Mouse (Mus musculus) liver, embryonic 11.5 days (tissue): ENCODE results near the gene Galntl6. TPM values are rescaled to one million over a fixed set of nuclear protein-coding genes. Genes with fewer than 3 reads are reported as not detected.

Source experiments
- ATAC-seq: fragments of 200-750 bp; cut with Nextera tagmentation; replicated peaks from 2 replicates; pipeline ENCODE4 v1.8.0; 2017; ENCODE audit warnings: moderate number of reproducible peaks, mild to moderate bottlenecking, moderate TSS enrichment, moderate library complexity; ENCODE audit not compliant: low FRiP score
- DNase-seq: peaks from one replicate; pipeline ENCODE4 v3.0.0-alpha.2; 2017; ENCODE audit warnings: low spot score
- H3K27ac ChIP-seq: fragments of 300-500 bp; sonication (generic); 2 replicates; pipeline ENCODE4 v1.5.1; 2014; ENCODE audit warnings: mild to moderate bottlenecking, low read depth, low read length, control low read depth
- H3K27me3 ChIP-seq: fragments of 300-500 bp; sonication (generic); replicated peaks from 2 replicates; pipeline ENCODE4 v1.6.1; 2014; ENCODE audit warnings: low read length, mixed read lengths; ENCODE audit not compliant: control insufficient read depth, insufficient read depth
- H3K36me3 ChIP-seq: fragments of 300-500 bp; sonication (generic); 2 replicates; pipeline ENCODE4 v1.6.1; 2014; ENCODE audit warnings: mild to moderate bottlenecking, low read length, moderate library complexity, mixed read lengths; ENCODE audit not compliant: control insufficient read depth, insufficient read depth
- H3K4me1 ChIP-seq: fragments of 300-500 bp; sonication (generic); replicated peaks from 2 replicates; pipeline ENCODE4 v1.6.1; 2014; ENCODE audit warnings: low read length, mixed read lengths; ENCODE audit not compliant: control insufficient read depth, insufficient read depth
- H3K4me2 ChIP-seq: fragments of 300-500 bp; sonication (generic); 2 replicates; pipeline ENCODE4 v1.6.1; 2014; ENCODE audit warnings: mild to moderate bottlenecking, control low read depth, moderate library complexity
- H3K4me3 ChIP-seq: fragments of 300-500 bp; sonication (generic); 2 replicates; pipeline ENCODE4 v1.5.1; 2014; ENCODE audit warnings: low read depth, low read length, control low read depth
- H3K9ac ChIP-seq: fragments of 300-500 bp; sonication (generic); 2 replicates; pipeline ENCODE4 v1.6.1; 2014; ENCODE audit warnings: low read depth, low read length, control low read depth
- H3K9me3 ChIP-seq: fragments of 300-500 bp; sonication (generic); 2 replicates; pipeline ENCODE4 v1.6.1; 2016; ENCODE audit warnings: low read length, inconsistent platforms, mixed read lengths; ENCODE audit not compliant: control insufficient read depth
- WGBS: fragments of 180-500 bp; shearing (Covaris S2); extraction: QIAGEN DNeasy Blood & Tissue Kit; methylation state at CpG from one replicate; pipeline ENCODE4 v1.1.7; 2014; 5-methylcytosine and 5-hydroxymethylcytosine counted together
- polyA plus RNA-seq: library from polyadenylated mRNA; unstranded; fragments of >200 nt; fragmentation: Nextera tagmentation; extraction: Ambion mirVana; gene quantifications from 2 replicates; pipeline ENCODE4 v1.2.1, GENCODE M21; 2014

Gene Galntl6
- polyA plus RNA-seq, 1 experiment from 2014 or later = 0.27 TPM

DNA sequence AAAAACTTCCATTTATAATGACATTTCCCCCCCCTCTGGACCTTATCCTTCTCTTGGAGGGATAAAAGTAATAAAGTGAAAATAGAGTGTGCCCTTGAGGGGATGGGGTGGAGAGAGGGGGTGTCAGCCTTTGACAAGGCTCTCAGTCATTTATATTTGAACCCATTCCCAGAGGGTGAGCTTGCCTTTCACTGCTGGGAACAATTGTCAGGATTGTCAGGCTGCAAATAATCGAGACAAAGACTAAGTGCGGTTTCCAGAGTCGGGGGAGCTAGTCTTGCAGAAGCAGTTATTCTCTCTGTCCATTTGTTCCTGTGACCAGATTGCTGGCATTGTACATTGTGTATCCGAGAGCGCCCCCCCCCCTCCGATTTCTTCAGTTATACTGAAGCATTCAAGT lies 988.9 kb downstream of the Galntl6 start:
- Histone ChIP-seq H3K36me3 (no peaks in the 10 kb centered on the region), H3K27ac (no peak overlapping the region), H3K9me3 (no peaks in the 10 kb centered on the region), H3K4me1 (no peaks in the 10 kb centered on the region), H3K27me3 (no peaks in the 10 kb centered on the region), H3K9ac (no peak overlapping the region), H3K4me3 (no peak overlapping the region), H3K4me2 (no peak overlapping the region)
- DNase-seq (no peak), ATAC-seq (no peak)
- WGBS = 77% methylated on average over 6 of the region's 6 CpGs

DNA sequence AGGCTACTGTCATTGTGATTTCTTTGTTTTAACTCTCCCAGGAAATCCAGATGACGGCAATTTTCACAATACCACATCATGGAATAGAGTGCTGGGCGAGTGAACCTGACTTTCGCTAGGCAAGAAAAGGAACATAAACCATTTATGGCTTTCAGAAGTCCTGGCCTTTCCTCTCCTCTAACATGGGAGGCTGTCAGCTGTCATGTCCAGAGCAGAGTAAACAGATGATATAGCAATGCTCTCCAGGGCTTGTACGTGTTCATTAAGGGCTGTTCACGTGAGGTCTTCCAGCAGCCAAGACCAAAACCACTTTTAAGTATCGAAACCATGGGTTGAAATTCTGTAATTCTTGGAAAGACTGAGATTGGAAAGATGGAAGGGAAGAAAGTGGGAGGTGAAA lies 989.3 kb downstream of the Galntl6 start:
- DNase-seq (no peak), ATAC-seq (no peak)
- Histone ChIP-seq H3K9ac (no peak overlapping the region), H3K9me3 (no peaks in the 10 kb centered on the region), H3K4me2 (no peak overlapping the region), H3K27ac (no peak overlapping the region), H3K27me3 (no peaks in the 10 kb centered on the region), H3K36me3 (no peaks in the 10 kb centered on the region), H3K4me1 (no peaks in the 10 kb centered on the region), H3K4me3 (no peak overlapping the region)
- WGBS = 74% methylated on average over 6 of the region's 6 CpGs

DNA sequence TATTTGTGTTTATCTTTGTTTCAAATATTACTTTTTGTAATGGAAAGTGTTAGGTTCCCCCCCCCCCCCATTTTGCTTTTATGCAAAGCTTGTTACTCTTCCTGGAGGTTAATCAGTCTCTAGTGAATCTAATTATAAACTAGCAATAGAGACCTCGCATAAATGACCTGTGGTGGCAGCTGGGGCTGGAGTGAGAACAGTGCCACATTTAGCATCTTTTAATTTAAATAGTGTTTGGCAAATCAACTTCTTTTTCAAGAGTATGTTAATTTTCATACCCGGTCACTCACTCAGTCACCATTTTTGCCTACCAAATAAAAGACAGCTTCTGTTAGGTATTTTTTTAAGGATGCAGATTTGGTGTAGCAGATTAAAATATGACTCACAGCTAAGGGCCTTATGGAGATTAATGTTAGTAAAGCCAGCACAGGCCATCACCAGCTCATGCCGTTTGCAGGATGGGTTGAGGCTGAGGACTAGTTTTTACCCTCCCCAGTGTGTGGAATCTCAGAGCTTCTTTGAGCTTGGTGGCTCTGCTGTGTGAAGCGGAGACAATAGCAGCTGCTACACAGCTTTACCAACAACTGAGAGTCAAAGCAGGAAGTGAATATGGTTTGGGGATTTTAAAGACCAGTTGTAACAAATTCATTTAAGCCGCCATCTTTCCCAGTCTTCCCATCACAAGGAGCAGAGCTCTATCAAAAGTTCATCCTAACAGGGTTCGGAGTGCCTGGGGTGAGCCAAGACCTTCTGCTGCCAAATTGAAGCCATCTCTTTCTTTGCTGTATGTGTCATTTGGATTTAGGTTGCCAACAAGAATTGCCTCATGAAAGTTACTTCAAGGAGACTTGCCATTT lies 990.0 kb downstream of the Galntl6 start:
- Histone ChIP-seq H3K36me3 (no peaks in the 10 kb centered on the region), H3K4me3 (no peak overlapping the region), H3K27ac (no peak overlapping the region), H3K4me2 (no peak overlapping the region), H3K4me1 (no peaks in the 10 kb centered on the region), H3K9me3 (no peaks in the 10 kb centered on the region), H3K27me3 (no peaks in the 10 kb centered on the region), H3K9ac (no peak overlapping the region)
- WGBS = 81% methylated on average over 6 of the region's 6 CpGs
- ATAC-seq (no peak), DNase-seq (no peak)

DNA sequence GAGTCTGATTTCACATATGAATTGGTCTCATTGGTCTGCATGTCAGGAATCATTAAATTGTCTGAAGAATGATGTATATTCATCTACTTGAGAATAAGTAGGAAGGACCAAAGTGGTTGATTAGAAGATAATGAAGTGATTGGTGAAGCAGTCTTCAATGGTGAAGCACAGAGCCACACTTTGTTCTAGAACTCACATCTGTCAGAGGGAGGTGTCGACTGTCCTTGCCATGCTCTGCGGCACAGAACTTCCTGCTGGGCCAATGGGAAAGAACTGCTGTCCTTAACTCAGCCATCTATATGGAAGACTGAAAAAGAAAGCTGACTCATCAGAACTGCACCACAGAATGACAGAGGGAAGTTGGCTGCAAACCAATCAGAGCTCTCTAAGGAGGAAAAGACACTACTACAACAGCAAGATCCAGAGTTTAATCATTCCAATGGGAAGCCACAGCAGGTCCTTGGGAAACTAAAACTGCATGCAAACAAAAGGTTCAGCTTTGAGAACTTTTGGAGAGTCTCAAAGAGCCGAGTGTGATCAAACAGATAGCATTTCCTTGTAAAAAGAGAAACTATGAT lies 992.0 kb downstream of the Galntl6 start:
- no peak overlapping the region for H3K27ac ChIP-seq
- no peak overlapping the region for H3K9ac ChIP-seq
- no peak for DNase-seq
- no peaks in the 10 kb centered on the region for H3K36me3 ChIP-seq
- no peaks in the 10 kb centered on the region for H3K4me1 ChIP-seq
- H3K9me3 ChIP-seq = no peaks in the 10 kb centered on the region
- ATAC-seq = no peak
- H3K4me3 ChIP-seq = no peak overlapping the region
- 72% methylated on average over 3 of the region's 3 CpGs for WGBS
- no peaks in the 10 kb centered on the region for H3K27me3 ChIP-seq
- H3K4me2 ChIP-seq = no peak overlapping the region

DNA sequence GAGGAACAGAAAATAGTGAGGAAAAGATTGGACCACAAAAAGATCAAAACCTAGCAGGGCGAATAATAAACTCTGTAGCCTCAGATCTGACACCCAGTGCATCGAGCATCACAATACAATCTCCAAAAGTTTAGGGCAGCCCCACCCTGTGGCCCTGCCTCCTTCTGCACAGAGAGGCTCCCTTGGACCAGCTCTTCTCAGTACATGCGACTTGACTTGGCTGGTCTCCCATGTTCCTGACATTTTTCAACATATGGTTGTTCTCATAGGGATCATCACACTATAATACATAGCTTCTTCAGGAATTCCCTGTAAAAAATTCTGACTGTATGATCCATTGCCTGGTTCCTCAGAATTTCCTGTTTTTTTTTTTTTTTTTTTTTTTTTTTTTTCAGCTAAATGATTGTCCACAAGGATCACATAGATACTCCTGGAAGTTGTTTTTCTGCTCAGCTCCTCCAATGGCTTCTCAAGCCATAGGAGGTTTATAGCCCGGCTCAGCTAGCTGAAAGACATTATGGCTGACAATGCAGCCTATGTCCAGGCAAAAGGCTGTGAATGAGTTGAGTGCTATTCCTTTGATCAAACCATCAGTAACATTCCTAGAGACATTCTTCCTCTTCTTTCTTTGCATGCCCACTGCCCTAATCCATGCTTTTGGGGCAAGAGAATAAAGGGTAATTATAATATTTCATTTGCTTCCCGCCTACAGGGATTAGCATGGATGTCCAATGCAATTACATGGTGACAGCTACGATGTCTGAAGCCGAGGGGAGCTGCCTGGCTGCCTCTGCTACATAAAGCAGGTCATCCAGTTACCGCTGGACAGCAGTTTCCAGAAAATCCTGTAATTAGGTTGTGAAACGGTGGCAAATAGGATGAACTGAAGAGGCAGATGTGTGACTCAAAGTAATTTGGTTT lies 993.5 kb downstream of the Galntl6 start:
- ATAC-seq = no peak
- Histone ChIP-seq H3K4me2 (no peak overlapping the region), H3K36me3 (no peaks in the 10 kb centered on the region), H3K27me3 (no peaks in the 10 kb centered on the region), H3K4me1 (no peaks in the 10 kb centered on the region), H3K9me3 (no peaks in the 10 kb centered on the region), H3K4me3 (no peak overlapping the region), H3K9ac (no peak overlapping the region), H3K27ac (no peak overlapping the region)
- no peak for DNase-seq
- WGBS = 73% methylated on average over 9 of the region's 9 CpGs

DNA sequence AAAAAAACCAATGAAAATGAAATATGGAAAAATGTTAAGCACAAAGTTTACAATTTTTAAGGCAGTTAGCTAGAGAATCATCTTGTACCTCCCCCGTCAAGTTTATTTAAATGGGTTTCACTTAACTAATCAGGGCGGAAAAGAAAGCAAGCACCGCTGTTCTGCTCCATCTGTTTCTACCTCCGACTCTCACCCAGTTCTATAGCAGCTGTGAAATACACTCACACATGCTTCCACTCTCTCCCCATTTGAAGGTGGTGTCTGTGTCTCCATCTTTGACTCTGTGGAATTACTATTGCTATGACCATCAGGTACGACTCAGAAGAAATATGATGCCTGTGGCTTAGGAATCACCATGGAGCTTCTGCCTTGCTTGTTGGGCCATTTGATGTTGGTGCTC lies 1019.1 kb downstream of the Galntl6 start:
- Histone ChIP-seq H3K27ac (no peak overlapping the region), H3K9ac (no peak overlapping the region), H3K4me3 (no peak overlapping the region), H3K4me2 (no peak overlapping the region), H3K36me3 (no peaks in the 10 kb centered on the region), H3K9me3 (no peaks in the 10 kb centered on the region), H3K27me3 (no peaks in the 10 kb centered on the region), H3K4me1 (no peaks in the 10 kb centered on the region)
- ATAC-seq (no peak), DNase-seq (no peak)
- WGBS = 89% methylated on average over 5 of the region's 5 CpGs

DNA sequence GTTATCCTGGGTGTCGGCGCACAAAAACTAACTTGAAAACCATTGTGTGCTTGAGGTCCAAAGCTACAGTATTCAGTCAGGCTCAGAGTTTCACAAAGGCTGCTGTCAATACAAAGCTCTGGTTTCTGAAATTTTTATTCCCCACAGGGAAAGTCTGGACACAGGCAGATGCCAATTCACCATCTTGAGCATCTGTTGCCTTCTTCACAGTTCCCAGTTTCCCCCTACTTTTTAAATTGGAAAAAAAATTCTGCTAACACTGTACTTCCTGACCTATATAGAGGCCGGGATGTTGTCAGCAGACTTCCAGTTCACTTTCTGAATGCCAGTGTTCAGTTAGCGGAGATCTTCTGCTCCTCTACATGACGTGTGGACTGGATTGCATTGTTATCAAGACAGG lies 1020.3 kb downstream of the Galntl6 start:
- no peak overlapping the region for H3K4me3 ChIP-seq
- no peak overlapping the region for H3K9ac ChIP-seq
- no peak for ATAC-seq
- H3K36me3 ChIP-seq = no peaks in the 10 kb centered on the region
- H3K27ac ChIP-seq = no peak overlapping the region
- no peaks in the 10 kb centered on the region for H3K4me1 ChIP-seq
- H3K27me3 ChIP-seq = no peaks in the 10 kb centered on the region
- 77% methylated on average over 5 of the region's 5 CpGs for WGBS
- DNase-seq = no peak
- H3K4me2 ChIP-seq = no peak overlapping the region
- no peaks in the 10 kb centered on the region; the same call in 1 of the 2 replicates for H3K9me3 ChIP-seq

DNA sequence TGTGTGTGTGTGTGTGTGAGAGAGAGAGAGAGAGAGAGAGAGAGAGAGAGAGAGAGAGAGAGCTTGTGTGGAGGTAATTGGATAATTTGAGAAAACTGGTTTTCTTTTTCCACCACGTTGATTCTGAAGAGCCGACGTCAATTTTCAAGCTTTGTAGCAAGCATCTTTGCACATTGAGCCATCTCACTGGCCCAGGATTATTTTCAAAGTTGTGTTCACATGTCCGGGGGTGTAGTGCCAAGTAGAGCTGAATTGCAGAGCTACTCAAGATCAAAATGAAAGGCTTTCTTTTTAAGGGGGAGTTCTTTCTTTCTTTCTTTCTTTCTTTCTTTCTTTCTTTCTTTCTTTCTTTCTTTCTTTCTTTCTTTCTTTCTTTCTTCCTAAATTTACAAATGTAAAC lies 1022.3 kb downstream of the Galntl6 start:
- Histone ChIP-seq H3K9ac (no peak overlapping the region), H3K36me3 (no peaks in the 10 kb centered on the region), H3K27me3 (no peaks in the 10 kb centered on the region), H3K9me3 (no peaks in the 10 kb centered on the region; the same call in 1 of the 2 replicates), H3K27ac (no peak overlapping the region), H3K4me1 (no peaks in the 10 kb centered on the region), H3K4me3 (no peak overlapping the region), H3K4me2 (no peak overlapping the region)
- 76% methylated on average over 4 of the region's 4 CpGs for WGBS
- ATAC-seq (no peak), DNase-seq (no peak)
